Mouse (Mus musculus): ENCODE measurements around the gene Prom1. TPM values are rescaled to one million over a fixed set of nuclear protein-coding genes. Genes with fewer than 3 reads are reported as not detected.

Prom1 gene
- total and polyA plus RNA-seq, 3 experiments = not detected

GRCm38 (mm10) chr5:44108125-44108524 lies 6.3 kb upstream of the Prom1 start:
- Histone ChIP-seq H3K9ac (ENCODE audit: control insufficient read depth, low read depth, low read length, poor library complexity, severe bottlenecking) (no peak overlapping the region), H3K27ac (ENCODE audit: control insufficient read depth, low read depth, low read length) (no peak overlapping the region), H3K9me3 (replicated peaks; ENCODE audit: insufficient read depth, low read length) (no peaks in the 10 kb centered on the region), H3K27me3 (ENCODE audit: control insufficient read depth in 1 of 2, insufficient read depth in 2 of 2, low read length in 2 of 2) (no peaks in the 10 kb centered on the region), H3K4me1 (ENCODE audit: control insufficient read depth in 1 of 2, insufficient read depth in 2 of 2, low read length in 2 of 2) (no peaks in the 10 kb centered on the region), H3K36me3 (ENCODE audit: control insufficient read depth in 1 of 2, insufficient read depth in 2 of 2, low read length in 2 of 2) (no peaks in the 10 kb centered on the region), H3K79me2 (ENCODE audit: control insufficient read depth, insufficient read depth, low read length, poor library complexity) (no peaks in the 10 kb centered on the region), H3K4me3 (ENCODE audit: control insufficient read depth in 1 of 2, insufficient read depth in 1 of 2, low read depth in 2 of 2, low read length in 2 of 2) (no peak overlapping the region)
- no peak for TF ChIP-seq USF1 (IDR thresholded peaks at IDR 0.05; ENCODE audit: low read depth, low read length)
- TF ChIP-seq MEF2A (IDR thresholded peaks at IDR 0.05; ENCODE audit: extremely low read depth, insufficient replicate concordance, low read depth, low read length, poor library complexity, severe bottlenecking) = no peak
- no peak for TF ChIP-seq ZNF384 (IDR thresholded peaks at IDR 0.05; ENCODE audit: low read depth, low read length)
- no peak for TF ChIP-seq BHLHE40 (IDR thresholded peaks at IDR 0.05; ENCODE audit: borderline replicate concordance, low read depth, low read length)
- no peak for TF ChIP-seq JUND (IDR thresholded peaks at IDR 0.05; ENCODE audit: low read depth, low read length)
- TF ChIP-seq RCOR1 (IDR thresholded peaks at IDR 0.05; ENCODE audit: low read depth, low read length) = no peak
- TF ChIP-seq CHD2 (IDR thresholded peaks at IDR 0.05; ENCODE audit: low read length) = no peak
- no peak for TF ChIP-seq MYB (IDR thresholded peaks at IDR 0.05; ENCODE audit: low read depth, low read length)
- TF ChIP-seq POLR2AphosphoS5 (IDR thresholded peaks at IDR 0.05; ENCODE audit: borderline replicate concordance, low read depth, low read length) = no peak
- TF ChIP-seq E2F4 (IDR thresholded peaks at IDR 0.05; ENCODE audit: borderline replicate concordance, low read depth, low read length) = no peak
- TF ChIP-seq EP300 (IDR thresholded peaks at IDR 0.05; ENCODE audit: low read depth in 1 of 2, low read length in 2 of 2) = no peak
- no peak for TF ChIP-seq CTCF (IDR thresholded peaks at IDR 0.05 in 2 of 3, conservative IDR thresholded peaks at IDR 0.05 in 1 of 3; ENCODE audit: control insufficient read depth in 1 of 3, insufficient read depth in 1 of 3, low read depth in 2 of 3, low read length in 3 of 3, poor library complexity in 1 of 3, severe bottlenecking in 1 of 3)
- no peak for TF ChIP-seq CHD1 (IDR thresholded peaks at IDR 0.05; ENCODE audit: low read depth, low read length)
- TF ChIP-seq MAX (IDR thresholded peaks at IDR 0.05; ENCODE audit: low read length) = no peak
- TF ChIP-seq MXI1 (IDR thresholded peaks at IDR 0.05; ENCODE audit: low read depth, low read length) = no peak
- TF ChIP-seq POLR2A (IDR thresholded peaks at IDR 0.05; ENCODE audit: control insufficient read depth in 1 of 2, insufficient read depth in 1 of 2, low read depth in 1 of 2, low read length in 2 of 2, poor library complexity in 1 of 2) = no peak
- TF ChIP-seq NELFE (IDR thresholded peaks at IDR 0.05; ENCODE audit: low read depth, low read length) = no peak
- no peak for TF ChIP-seq TAL1 (IDR thresholded peaks at IDR 0.05; ENCODE audit: low read length)
- TF ChIP-seq SIN3A (IDR thresholded peaks at IDR 0.05; ENCODE audit: low read length) = no peak
- no peak for TF ChIP-seq MAFK (IDR thresholded peaks at IDR 0.05; ENCODE audit: borderline replicate concordance, low read depth, low read length)
- no peak for DNase-seq (ENCODE audit: low read depth, low spot score)

- no peaks in the 10 kb centered on the region for H3K9me3 ChIP-seq (replicated peaks; ENCODE audit: insufficient read depth, low read length)
- no peak for TF ChIP-seq RAD21 (IDR thresholded peaks at IDR 0.05; ENCODE audit: low read depth, low read length)
- no peak for TF ChIP-seq E2F4 (IDR thresholded peaks at IDR 0.05; ENCODE audit: borderline replicate concordance, low read depth, low read length)
- TF ChIP-seq POLR2A (IDR thresholded peaks at IDR 0.05; ENCODE audit: control insufficient read depth in 1 of 2, insufficient read depth in 1 of 2, low read depth in 1 of 2, low read length in 2 of 2, poor library complexity in 1 of 2) = no peak
- no peak for TF ChIP-seq TCF12 (IDR thresholded peaks at IDR 0.05; ENCODE audit: low read depth, low read length)
- no peak for TF ChIP-seq MEF2A (IDR thresholded peaks at IDR 0.05; ENCODE audit: extremely low read depth, insufficient replicate concordance, low read depth, low read length, poor library complexity, severe bottlenecking)
- no peak for TF ChIP-seq RCOR1 (IDR thresholded peaks at IDR 0.05; ENCODE audit: low read depth, low read length)
- TF ChIP-seq SIN3A (IDR thresholded peaks at IDR 0.05; ENCODE audit: low read length) = no peak
- TF ChIP-seq USF2 (IDR thresholded peaks at IDR 0.05; ENCODE audit: borderline replicate concordance in 1 of 2, insufficient read depth in 1 of 2, low read depth in 1 of 2, low read length in 2 of 2) = no peak
- no peak for TF ChIP-seq MYC (IDR thresholded peaks at IDR 0.05; ENCODE audit: low read depth, low read length)
- no peak for TF ChIP-seq POLR2AphosphoS2 (IDR thresholded peaks at IDR 0.05; ENCODE audit: low read length)
- TF ChIP-seq SMC3 (IDR thresholded peaks at IDR 0.05; ENCODE audit: low read depth, low read length) = no peak
- no peak for TF ChIP-seq MXI1 (IDR thresholded peaks at IDR 0.05; ENCODE audit: low read depth, low read length)
- no peak for TF ChIP-seq MAFK (IDR thresholded peaks at IDR 0.05; ENCODE audit: borderline replicate concordance, low read depth, low read length)
- no peak for TF ChIP-seq EP300 (IDR thresholded peaks at IDR 0.05; ENCODE audit: low read depth in 1 of 2, low read length in 2 of 2)
- no peak for TF ChIP-seq TBP (IDR thresholded peaks at IDR 0.05; ENCODE audit: low read depth, low read length)
- no peak overlapping the region for H3K27ac ChIP-seq (ENCODE audit: control insufficient read depth, low read depth, low read length)
- H3K4me3 ChIP-seq (ENCODE audit: control insufficient read depth in 1 of 2, insufficient read depth in 1 of 2, low read depth in 2 of 2, low read length in 2 of 2) = no peak overlapping the region
- H3K4me1 ChIP-seq (ENCODE audit: control insufficient read depth in 1 of 2, insufficient read depth in 2 of 2, low read length in 2 of 2) = no peaks in the 10 kb centered on the region
- no peaks in the 10 kb centered on the region for H3K36me3 ChIP-seq (ENCODE audit: control insufficient read depth in 1 of 2, insufficient read depth in 2 of 2, low read length in 2 of 2)
- H3K9ac ChIP-seq (ENCODE audit: control insufficient read depth, low read depth, low read length, poor library complexity, severe bottlenecking) = no peak overlapping the region
- H3K27me3 ChIP-seq (ENCODE audit: control insufficient read depth in 1 of 2, insufficient read depth in 2 of 2, low read length in 2 of 2) = 0 out of 4 replicates have a peak, but pooled peaks cover 0 to 1% of the 10 kb centered on the region in 2 experiments
- H3K79me2 ChIP-seq (ENCODE audit: control insufficient read depth, insufficient read depth, low read length, poor library complexity) = no peaks in the 10 kb centered on the region
- DNase-seq (ENCODE audit: low read depth, low spot score) = no peak
Observed at GRCm38 (mm10) chr5:44105192-44105591, 3.4 kb upstream of the Prom1 start.
